Mouse (Mus musculus): Measurements from ENCODE around the gene Tnfrsf1a.

Tnfrsf1a gene

DNA sequence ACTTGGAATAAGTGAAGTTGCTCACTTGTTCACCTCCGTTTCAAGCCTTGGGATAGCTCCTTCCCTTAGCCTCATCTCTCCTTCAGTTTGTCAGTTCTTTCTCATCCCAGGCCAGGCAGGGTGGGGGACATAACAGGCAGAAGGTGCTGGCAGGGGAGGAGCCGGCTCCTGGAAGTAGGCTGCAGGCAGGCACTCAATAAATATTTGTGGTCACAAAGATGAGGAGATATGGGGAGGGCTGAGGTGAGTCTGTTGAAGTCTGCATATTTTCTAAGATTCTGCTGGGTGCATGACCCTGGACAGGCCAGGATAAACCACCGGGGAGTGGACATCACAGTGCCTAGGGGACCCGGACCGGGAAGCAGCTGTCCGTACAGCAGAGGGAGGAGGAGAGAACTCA, 25.6 kb upstream of the Tnfrsf1a start:
- no peak for DNase-seq (ENCODE audit: low spot score)

DNA sequence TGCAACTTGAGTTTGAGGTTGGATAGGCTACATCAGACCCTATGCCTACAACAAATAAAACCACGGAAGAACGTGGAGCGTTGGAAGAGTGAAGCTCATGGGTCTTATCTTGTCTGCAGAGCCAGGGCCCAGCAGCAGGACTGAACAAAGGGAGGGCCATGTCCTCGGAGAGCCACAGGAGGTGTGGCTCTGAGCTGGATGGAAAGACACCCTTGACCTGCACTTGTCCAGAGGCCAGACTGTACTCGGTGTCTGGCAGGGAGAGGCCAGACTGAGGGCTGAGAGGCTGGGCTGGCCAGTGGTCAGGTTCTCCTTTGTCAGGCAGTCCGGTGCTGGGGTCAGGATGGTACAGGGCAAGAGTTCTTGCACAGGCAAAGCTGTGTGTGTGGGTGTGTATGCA, 23.8 kb upstream of the Tnfrsf1a start:
- no peak for DNase-seq (ENCODE audit: low spot score)

DNA sequence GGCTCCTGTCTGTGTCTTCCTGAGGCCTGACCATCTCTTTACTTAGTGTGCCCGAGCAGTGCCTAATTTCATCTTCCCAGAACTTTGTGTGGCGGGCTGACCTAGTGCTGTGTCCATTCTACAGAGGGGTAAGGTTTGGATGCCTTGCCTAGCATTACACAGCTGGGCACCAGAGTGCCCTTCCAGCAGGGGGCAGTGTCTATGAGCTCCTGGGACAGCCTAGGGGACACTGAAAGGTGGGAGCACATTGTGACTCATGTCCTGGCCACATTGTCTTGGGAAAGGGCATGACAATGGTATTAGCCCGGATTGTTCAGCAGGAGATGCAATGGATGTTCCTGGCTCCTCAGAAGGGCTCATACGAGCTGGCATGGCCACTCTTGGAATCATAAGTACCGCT, 20.9 kb upstream of the Tnfrsf1a start:
- no peak for DNase-seq (ENCODE audit: low spot score)

DNA sequence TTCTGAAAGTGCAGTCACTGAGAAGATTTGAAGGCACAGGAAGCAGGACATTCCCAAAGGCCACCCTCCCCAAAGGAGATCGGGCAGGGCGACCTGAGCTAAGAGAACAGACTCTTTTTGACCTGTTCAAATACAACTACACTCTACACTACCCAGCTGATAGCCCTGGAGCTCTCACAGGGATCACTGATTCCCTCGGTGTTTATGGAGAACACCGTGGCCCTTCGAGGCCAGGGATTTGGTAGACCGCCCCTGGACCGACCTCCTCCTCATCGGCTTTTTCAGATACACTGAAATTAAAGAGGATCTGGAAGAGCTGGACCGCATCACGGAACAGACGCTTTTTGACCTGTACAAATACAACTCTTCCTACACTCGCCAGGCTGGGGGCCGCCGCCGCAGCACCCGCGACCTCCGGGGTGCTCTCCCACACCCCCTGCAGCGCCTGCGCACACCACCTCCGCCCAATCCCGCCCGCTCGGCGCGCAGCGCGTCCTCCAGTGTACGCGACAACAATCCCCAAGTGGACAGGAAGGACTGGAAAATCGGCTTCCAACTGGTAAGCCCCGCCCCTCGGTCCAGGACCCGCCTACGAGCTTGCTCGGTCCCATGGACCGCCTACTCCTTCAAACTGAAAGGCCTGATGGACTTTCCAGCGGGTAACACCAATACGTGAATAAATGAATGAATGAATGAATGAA, 18.4 kb upstream of the Tnfrsf1a start:
- DNase-seq (ENCODE audit: low spot score) = peak; percentile 70

DNA sequence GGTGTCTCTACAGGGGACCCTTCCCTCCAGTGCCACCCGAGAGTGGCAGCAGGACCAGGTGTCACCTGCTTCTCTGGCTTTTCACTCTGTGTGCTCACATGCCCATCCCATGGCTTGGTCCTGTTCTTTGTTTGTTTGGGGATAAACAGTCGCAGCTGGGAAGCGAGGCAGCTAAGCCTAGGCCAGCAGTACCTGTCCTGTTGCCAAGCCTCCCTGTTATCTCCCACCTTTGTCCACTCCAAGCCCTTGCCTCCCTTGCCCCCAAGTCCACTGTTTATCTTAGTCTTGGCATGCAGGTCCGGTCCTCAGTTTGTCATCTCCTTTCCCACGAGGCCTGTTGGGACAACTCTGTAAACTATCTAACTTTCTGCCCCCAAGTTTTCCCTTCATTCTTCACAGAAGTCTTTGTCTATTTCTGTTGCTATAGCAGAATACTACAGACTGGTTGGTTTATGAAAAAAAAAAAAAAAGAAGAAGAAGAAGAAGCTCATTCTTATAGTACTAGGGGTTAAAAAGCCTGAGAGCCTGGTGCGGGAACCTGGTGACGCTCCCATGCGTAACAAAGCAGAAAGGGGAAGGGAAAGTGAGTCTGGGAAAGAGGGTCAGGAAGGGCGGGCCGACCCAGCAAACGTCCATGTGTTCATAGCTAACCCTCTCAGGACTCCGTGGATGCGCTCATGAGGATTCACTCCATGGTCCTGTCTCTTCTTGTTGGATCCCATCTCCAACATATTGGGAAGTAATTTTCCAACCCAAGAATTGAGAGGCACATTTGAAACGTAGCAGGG, 15.9 kb upstream of the Tnfrsf1a start:
- DNase-seq (ENCODE audit: low spot score) = no peak

DNA sequence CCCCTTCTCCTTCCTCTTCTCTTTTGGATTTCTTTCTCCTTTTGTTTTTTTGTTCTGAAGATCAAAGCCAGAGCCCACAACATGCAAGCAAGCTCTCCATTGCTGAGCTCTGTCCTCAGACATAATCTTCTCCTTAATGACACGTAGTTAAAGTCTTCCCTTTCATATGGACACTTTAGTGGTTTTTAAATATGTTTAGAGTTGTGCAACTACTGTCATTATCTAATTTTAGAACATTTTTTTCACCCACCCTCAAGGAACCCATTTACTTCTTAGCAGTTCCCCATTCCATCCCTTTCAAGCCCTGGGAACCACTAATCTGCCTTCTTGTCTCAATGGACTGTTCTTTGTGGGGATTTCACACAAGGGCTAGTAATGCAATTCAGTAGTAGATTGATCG, 14.8 kb upstream of the Tnfrsf1a start:
- no peak for DNase-seq (ENCODE audit: low spot score)

DNA sequence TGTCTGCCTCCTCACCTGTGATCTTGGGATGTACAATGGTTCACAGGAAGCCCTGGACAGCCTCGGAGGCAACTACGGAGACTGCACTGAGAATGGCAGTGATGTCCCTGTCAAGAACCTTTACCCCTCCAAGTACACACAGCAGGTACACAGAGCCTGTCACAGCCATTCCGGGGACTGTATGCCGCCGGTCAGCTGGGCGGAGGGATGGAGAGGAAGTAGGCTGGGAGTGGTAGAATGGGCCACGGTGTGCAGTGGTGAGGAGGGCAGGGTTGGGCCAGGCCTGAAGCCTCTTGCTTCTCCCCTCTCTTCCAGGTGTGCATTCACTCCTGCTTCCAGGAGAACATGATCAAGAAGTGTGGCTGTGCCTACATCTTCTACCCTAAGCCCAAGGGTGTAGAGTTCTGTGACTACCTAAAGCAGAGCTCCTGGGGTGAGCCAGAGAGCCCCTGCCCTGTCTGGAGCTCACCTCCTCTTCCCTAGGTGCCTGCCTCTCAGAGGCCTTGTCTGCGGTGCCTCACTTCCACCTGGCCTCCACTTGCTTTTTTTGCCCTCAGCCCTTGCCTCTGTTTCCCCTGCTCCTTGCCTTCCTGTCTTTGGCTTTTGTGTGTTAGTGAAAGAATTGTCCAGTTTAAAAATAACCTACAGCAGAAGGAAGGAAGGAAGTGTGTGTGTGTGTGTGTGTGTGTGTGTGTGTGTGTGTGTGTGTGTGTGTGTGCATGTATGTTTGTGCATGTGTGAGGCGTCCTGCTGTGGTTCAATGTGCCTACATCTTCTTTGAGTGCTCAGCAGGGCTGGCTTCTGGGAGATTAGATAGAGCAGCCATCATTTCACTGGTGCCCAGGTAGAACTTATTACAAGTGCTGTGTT, 10.1 kb upstream of the Tnfrsf1a start:
- no peak for DNase-seq (ENCODE audit: low spot score)

DNA sequence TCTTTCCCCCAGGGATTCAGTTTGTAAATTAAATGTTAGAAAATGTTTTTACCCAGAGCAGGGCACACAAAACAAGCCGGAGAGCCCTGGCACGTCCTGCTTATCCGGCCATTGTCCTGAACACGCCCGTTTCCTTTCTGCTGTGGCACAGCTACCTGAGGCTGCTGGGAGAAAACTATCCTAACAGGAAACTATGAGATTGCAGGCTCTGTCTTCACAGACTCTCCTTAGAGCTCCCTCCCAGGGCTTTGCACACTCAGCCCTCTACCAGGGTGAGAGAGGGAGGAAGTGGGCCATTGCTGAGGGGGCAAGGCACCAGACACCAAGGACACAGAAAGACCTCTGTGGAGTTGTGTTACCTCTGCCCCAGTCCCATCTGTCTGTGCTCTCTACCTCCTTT, 8.9 kb upstream of the Tnfrsf1a start:
- DNase-seq (ENCODE audit: low spot score) = no peak

DNA sequence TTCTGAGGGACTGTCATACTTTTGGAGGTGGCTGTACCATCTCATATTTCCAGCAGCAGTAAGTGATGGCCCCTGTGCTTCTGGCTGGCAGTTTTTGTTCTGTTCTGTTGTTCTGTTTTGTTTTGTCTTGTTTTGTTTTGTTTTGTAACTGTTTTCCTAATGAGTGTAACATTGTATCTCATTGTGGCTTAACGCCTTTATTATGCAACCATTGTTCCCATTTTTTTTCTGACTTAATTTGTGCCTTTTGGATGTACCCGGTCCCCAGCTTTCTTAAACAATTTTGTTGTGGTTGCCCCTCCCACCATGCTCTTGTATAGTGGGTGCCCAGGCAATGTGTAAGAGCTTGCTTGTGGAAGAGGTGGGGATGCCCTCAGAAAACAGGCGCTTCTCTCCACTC, 7.0 kb upstream of the Tnfrsf1a start:
- no peak for DNase-seq (ENCODE audit: low spot score)

DNA sequence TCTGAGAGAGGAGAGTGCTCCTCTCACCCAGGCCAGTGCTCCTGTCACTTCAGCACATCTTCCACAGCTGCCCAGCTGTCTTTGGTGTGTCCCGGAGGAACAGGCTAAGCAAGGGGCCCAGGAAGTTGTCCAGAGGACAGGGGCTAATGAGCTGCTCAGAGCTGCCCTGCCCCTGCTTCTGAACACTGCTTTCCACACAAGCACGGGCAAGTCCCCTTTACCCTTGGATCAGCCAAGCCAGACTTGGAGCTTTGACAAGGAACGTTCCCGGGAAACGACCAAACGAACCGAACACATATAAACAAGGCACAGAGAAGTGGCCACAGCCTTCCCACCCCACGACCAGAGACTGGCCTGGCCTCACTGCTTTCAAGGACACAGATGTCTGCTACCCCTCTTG, 5.1 kb upstream of the Tnfrsf1a start:
- DNase-seq (ENCODE audit: low spot score) = no peak

DNA sequence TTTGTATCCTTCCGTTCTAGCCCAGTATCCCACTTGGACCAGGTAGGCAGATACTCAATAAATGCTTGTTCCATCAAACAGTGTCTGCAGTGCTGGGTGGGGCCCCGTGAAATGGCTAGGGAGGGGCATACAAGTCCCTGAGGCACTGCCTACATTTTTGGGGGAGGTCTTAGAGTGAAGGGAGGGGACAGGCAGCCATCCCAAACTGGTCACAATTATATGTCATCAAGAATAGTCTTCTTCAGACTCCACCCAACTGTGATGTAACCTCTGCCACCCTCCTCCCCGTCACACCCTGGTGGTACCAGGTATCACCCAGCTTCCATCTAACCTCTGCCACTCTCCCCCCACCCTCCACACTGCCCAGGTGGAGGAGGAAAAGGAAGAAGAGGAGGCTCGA, 4.3 kb upstream of the Tnfrsf1a start:
- no peak for DNase-seq (ENCODE audit: low spot score)

DNA sequence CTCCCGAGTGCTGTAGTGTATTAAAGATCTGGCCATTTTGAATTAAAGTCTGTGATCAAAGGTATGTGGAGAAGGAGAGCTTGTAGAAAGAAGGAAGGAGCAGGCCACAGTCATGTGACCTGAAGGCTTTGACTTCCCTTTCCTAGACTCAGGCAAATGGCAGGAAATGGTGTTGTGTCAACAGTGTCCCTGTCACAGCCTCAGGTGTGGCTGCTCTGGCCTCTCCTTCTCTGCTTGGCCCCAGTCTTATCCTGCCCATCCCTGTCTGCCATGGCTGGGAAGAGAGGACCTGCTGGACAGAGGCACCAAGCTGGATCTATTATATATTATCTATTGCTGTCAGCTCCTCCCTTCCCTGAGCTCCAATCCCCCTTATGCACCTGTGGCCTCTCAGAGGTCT, 3.5 kb upstream of the Tnfrsf1a start:
- no peak for DNase-seq (ENCODE audit: low spot score)

DNA sequence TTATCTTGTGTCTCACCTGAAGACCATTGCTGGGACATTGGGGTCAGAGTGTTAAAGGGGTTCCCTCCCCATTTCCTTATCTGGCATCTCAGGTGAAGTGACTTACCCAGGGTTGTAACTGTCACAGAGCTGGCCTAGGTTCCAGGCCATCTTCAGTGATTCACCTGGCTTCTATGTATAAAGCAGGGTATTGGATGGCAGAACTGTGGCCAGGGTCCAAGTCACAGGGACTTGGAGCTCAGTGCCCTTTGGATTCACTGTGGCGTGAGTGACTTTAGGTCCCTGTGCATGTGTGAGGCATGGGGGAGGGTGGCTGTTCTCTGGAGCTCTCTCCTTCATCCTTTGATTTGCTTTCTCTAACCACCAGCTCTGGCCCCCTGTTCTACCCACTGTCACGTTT, 3.1 kb upstream of the Tnfrsf1a start:
- DNase-seq (ENCODE audit: low spot score) = no peak

DNA sequence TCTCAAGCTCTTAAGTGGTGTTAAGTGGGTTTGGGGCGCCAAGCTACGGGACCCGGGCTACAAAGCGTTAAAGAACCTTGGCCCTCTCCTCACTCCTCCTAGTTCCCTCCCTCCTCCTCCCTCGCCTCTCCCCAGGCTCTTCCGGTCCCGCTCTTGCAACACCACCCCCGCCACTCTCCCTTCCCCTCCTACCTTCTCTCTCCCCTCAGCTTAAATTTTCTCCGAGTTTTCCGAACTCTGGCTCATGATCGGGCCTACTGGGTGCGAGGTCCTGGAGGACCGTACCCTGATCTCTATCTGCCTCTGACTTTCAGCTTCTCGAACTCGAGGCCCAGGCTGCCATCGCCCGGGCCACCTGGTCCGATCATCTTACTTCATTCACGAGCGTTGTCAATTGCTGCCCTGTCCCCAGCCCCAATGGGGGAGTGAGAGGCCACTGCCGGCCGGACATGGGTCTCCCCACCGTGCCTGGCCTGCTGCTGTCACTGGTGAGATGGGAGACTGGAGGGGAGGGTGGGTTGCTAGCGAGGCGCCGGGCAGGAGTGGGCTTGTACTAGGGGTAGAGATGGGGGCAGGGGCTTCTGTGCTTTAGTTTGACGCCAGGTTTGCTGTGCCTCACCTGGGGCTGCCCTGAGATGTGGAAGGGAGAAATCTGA, 541 bp downstream of the Tnfrsf1a start:
- DNase-seq (ENCODE audit: low spot score) = no peak

DNA sequence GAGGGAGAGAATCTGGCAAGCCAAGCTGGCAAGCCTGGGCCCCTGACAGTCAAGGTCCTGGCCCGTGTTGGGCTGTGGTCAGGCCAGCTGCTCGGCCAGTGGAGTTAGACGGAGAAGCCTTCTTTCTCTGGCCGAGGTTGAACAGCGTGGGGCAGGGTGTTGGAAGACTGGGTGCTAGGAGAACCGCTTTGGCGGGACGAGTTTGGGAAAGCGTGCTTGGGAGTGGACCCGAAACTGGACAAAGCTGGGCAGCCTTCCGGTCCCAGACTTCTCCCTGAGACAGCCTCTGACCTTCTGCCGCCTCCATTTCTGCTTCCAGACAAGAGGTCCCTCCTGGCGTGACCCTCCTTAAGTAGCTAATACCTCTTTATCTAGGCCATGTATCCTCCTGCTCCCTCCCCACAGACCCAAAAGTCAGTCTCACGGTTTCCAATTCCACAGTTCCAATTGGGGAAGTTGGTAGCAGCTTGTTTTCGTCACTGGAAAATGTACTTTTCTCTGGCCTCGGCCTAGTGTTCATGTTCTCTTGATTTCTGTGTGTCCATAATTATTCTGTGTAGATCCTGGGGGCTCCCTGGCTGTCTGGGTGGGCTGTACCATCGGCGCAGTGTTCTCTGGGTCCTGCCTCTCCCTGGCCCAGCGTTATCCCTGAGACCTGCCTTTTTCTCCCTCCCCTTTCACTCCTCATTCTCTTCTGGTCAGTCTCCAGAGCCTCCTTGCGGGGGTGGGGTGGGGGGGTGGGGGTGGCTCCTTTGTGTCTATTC, 1.3 kb downstream of the Tnfrsf1a start:
- DNase-seq (ENCODE audit: low spot score) = no peak

DNA sequence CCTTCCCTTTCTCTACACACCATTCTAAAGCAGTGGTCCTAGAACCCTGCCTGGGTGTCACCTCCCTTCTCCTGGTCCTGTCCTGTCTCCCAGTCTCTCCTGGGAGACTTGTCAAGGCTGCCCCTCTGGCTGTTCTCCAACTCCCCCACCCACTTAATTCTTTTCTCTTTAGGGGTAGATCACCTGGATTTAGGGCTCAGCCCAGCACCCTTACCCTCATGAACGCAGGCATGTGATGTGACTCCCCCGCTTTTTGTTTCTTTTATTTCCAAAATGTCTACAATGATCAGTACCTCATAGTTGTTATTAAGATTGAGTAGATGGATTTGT, 1.8 kb downstream of the Tnfrsf1a start:
- no peak for DNase-seq (ENCODE audit: low spot score)

DNA sequence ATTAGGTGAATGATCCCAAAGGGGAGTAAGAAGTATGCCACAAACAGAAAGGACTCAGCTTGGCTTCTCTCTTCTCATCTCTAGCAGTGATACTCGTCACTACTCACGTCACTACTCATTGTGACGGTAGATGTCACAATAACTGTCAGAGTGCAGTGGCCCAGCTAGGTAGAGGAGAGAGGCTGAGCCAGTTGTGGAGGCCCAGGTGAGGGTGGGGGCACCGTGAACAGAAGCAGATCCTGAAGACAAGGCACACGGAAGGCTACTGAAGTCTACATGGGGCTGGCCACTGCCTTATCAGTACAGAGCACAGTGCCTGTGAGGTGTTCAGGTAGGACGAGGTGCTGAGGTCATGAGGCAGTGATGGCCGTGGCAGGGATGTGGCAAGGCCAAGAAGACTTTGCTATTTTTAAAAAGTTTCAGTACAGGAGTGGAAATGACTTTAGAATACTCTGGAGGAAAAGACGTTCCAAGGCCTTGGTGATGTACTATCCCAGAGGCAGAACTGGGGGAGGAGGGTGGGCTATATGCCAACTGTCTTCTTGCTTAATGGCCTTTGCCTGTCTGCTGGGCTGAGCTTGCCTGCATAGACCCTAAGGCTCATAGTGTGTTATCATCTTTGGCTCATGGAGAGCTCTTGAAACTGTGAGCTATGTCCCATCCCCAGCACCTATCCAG, 2.3 kb downstream of the Tnfrsf1a start:
- DNase-seq (ENCODE audit: low spot score) = no peak

DNA sequence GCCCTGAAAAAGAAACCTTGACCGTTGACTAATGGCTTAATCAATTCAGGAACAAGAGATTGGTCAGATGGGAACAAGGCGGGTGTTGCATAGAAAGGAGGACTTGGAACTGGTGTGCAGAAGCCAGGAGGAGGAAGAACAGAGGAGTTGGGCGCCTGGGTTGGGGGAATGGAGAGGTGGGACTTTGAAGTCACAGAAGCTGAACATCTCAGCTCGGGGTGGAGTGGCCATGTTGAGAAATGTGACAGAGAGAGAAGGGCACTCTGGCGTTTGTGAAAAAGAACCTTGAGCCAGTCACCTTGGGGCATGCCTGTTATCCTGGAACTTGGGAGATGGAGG, 2.9 kb downstream of the Tnfrsf1a start:
- DNase-seq (ENCODE audit: low spot score) = no peak

DNA sequence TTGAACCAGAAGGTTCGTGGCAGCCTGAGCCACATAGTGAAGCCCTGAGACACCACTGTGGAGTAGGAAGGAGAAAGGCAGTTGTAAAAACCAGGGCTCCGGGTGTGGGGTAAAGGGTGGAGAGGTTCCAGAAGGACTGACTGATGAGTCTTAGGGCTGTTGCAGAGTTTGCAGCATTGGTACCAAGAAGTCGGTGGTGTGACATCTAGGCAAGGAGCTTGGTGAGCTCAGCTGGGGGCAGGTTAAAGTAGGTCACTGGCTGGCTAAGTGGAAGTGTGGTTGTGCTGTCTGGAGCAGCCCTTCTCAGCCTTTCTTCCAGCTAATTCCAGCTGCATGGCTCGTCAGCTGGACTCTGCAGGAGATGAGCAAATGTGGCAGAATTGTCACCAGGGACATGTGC, 3.6 kb downstream of the Tnfrsf1a start:
- DNase-seq (ENCODE audit: low spot score) = no peak

DNA sequence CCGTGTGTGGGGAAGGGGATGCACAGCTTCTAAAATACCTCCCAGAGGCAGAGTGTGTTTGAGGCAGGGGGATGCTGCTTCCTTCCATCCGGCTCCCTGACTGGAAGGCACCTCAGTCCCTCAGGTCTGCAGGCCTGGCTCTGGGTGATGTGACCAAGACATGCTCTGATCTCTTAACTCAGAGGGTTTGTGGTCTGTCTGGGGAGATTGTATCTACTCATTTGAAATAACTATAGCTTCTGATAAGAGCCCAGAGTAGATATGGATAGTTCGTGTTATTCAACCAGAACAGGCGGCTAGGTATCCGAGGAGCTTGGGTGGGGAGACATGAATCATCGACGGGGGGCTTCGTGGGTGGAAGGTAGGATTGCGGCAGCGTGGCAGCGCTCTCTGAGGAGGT, 4.1 kb downstream of the Tnfrsf1a start:
- no peak for DNase-seq (ENCODE audit: low spot score)

DNA sequence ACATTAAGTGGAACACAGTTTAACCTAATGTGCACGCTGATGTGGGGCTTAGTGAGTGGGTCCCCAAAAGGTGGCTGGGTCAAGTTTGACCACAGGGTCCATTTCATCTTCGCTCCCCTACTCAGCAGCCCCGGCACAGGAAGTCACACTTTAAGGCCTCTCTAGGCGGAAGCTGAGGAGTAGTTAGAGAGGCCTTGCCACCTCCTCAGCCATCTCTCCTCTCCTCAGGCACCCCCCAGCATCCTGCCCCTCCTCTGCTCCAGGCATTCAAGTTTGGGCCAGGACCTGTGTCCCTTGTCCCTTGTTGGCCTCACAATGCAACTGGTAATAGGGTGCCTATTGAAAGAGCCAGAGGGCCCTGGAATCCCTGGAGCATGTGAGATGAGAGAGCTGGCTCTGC, 4.5 kb downstream of the Tnfrsf1a start:
- DNase-seq (ENCODE audit: low spot score) = no peak

Data from ovary, postnatal 10 days (tissue).